Mouse (Mus musculus) A20 (cell line): ENCODE results near the gene Zcchc24.
A peak's percentile ranks its signal among the peaks of the same experiment; 100 is the strongest.
"Not testable (repeated sequence)": the region's sequence is repeated elsewhere in the genome, so short reads cannot be mapped to it uniquely, and the experiment has no call there.

Source experiments
- DNase-seq: peaks from one replicate; pipeline ENCODE4 v3.0.0-alpha.2; 2011; ENCODE audit warnings: low read depth, low spot score

Zcchc24 gene

GRCm38 (mm10) chr14:25768915-25769625 lies at the start of gene Zcchc24:
Gene Zcchc24 (minus strand): TSS chr14:25769039.
- peak; percentile 75 for DNase-seq

GRCm38 (mm10) chr14:25816416-25816815 lies 47.6 kb upstream of the Zcchc24 start:
- DNase-seq = peak; percentile 48

- DNase-seq = no peak
Observed at GRCm38 (mm10) chr14:25814140-25814539, 45.3 kb upstream of the Zcchc24 start.

- DNase-seq = not testable (repeated sequence)
Observed at GRCm38 (mm10) chr14:25811026-25811425, 42.2 kb upstream of the Zcchc24 start.

GRCm38 (mm10) chr14:25806561-25806960 lies 37.7 kb upstream of the Zcchc24 start:
- no peak for DNase-seq

- DNase-seq = no peak
Observed at GRCm38 (mm10) chr14:25805871-25806270, 37.0 kb upstream of the Zcchc24 start.

- DNase-seq = no peak
Observed at GRCm38 (mm10) chr14:25803246-25803809, 34.5 kb upstream of the Zcchc24 start.

GRCm38 (mm10) chr14:25802511-25802910 lies 33.7 kb upstream of the Zcchc24 start:
- no peak for DNase-seq

GRCm38 (mm10) chr14:25800166-25800960 lies 31.5 kb upstream of the Zcchc24 start:
- peak; percentile 74 for DNase-seq

GRCm38 (mm10) chr14:25796619-25797018 lies 27.8 kb upstream of the Zcchc24 start:
- DNase-seq = no peak

GRCm38 (mm10) chr14:25795561-25796174 lies 26.8 kb upstream of the Zcchc24 start:
- no peak for DNase-seq

GRCm38 (mm10) chr14:25795067-25795466 lies 26.2 kb upstream of the Zcchc24 start:
- DNase-seq = no peak

GRCm38 (mm10) chr14:25794331-25794730 lies 25.5 kb upstream of the Zcchc24 start:
- no peak for DNase-seq

GRCm38 (mm10) chr14:25790768-25791302 lies 22.0 kb upstream of the Zcchc24 start:
- DNase-seq = no peak

- no peak for DNase-seq
Observed at GRCm38 (mm10) chr14:25789946-25790345, 21.1 kb upstream of the Zcchc24 start.

- no peak for DNase-seq
Observed at GRCm38 (mm10) chr14:25789207-25789606, 20.4 kb upstream of the Zcchc24 start.

- DNase-seq = no peak
Observed at GRCm38 (mm10) chr14:25788201-25788600, 19.4 kb upstream of the Zcchc24 start.

- no peak for DNase-seq
Observed at GRCm38 (mm10) chr14:25787387-25787910, 18.6 kb upstream of the Zcchc24 start.

- DNase-seq = no peak
Observed at GRCm38 (mm10) chr14:25786959-25787358, 18.1 kb upstream of the Zcchc24 start.

GRCm38 (mm10) chr14:25785210-25785609 lies 16.4 kb upstream of the Zcchc24 start:
- no peak for DNase-seq

GRCm38 (mm10) chr14:25783220-25783619 lies 14.4 kb upstream of the Zcchc24 start:
- DNase-seq = no peak

- peak; percentile 70 for DNase-seq
Observed at GRCm38 (mm10) chr14:25780601-25781000, 11.8 kb upstream of the Zcchc24 start.
